Mouse (Mus musculus) embryonic facial prominence, embryonic 11.5 days (tissue): ENCODE data around the gene Pole4. TPM values are rescaled to one million over a fixed set of nuclear protein-coding genes. Genes with fewer than 3 reads are reported as not detected.

Experiments
- ATAC-seq: fragments of 200-750 bp; cut with Nextera tagmentation; replicated peaks from 2 replicates; pipeline ENCODE4 v1.8.0; 2017; ENCODE audit warnings: low read depth; ENCODE audit not compliant: insufficient number of reproducible peaks, low FRiP score, low TSS enrichment
- DNase-seq: peaks from one replicate; pipeline ENCODE4 v3.0.0-alpha.2; 2015; ENCODE audit warnings: low spot score
- H3K27ac ChIP-seq: fragments of 300-500 bp; sonication (generic); replicated peaks from 2 replicates; pipeline ENCODE4 v1.5.1; 2014; ENCODE audit warnings: mild to moderate bottlenecking, low read depth, low read length, control low read depth
- H3K27me3 ChIP-seq: fragments of 300-500 bp; sonication (generic); 2 replicates; pipeline ENCODE4 v1.6.1; 2014; ENCODE audit warnings: mild to moderate bottlenecking, low read length, moderate library complexity, mixed read lengths; ENCODE audit not compliant: control insufficient read depth, insufficient read depth
- H3K36me3 ChIP-seq: fragments of 300-500 bp; sonication (generic); replicated peaks from 2 replicates; pipeline ENCODE4 v1.6.1; 2014; ENCODE audit warnings: low read depth, mild to moderate bottlenecking, low read length, moderate library complexity, mixed read lengths; ENCODE audit not compliant: control insufficient read depth, insufficient read depth
- H3K4me1 ChIP-seq: fragments of 300-500 bp; sonication (generic); 2 replicates; pipeline ENCODE4 v1.6.1; 2014; ENCODE audit warnings: low read length, mixed read lengths; ENCODE audit not compliant: control insufficient read depth, insufficient read depth
- H3K4me2 ChIP-seq: fragments of 300-500 bp; sonication (generic); 2 replicates; pipeline ENCODE4 v1.6.1; 2014; ENCODE audit warnings: low read depth, mild to moderate bottlenecking, control low read depth, low read length, moderate library complexity
- H3K4me3 ChIP-seq: fragments of 300-500 bp; sonication (generic); 2 replicates; pipeline ENCODE4 v1.5.1; 2014; ENCODE audit warnings: low read depth, low read length, control low read depth
- H3K9ac ChIP-seq: fragments of 300-500 bp; sonication (generic); replicated peaks from 2 replicates; pipeline ENCODE4 v1.6.1; 2014; ENCODE audit warnings: mild to moderate bottlenecking, control low read depth, low read length
- H3K9me3 ChIP-seq: fragments of 300-500 bp; sonication (generic); replicated peaks from 2 replicates; pipeline ENCODE4 v1.6.1; 2016; ENCODE audit warnings: mild to moderate bottlenecking, low read length, inconsistent platforms, mixed read lengths; ENCODE audit not compliant: control insufficient read depth
- WGBS: fragments of 180-500 bp; shearing (Covaris S2); extraction: QIAGEN DNeasy Blood & Tissue Kit; methylation state at CpG from one replicate; pipeline ENCODE4 v1.1.7; 2014; 5-methylcytosine and 5-hydroxymethylcytosine counted together
- polyA plus RNA-seq: library from polyadenylated mRNA; unstranded; fragments of >200 nt; fragmentation: Nextera tagmentation; extraction: Ambion mirVana; gene quantifications from 2 replicates; pipeline ENCODE4 v1.2.1, GENCODE M21; 2014

The Pole4 gene
- polyA plus RNA-seq, 1 experiment from 2014 or later, result 116 TPM

DNA sequence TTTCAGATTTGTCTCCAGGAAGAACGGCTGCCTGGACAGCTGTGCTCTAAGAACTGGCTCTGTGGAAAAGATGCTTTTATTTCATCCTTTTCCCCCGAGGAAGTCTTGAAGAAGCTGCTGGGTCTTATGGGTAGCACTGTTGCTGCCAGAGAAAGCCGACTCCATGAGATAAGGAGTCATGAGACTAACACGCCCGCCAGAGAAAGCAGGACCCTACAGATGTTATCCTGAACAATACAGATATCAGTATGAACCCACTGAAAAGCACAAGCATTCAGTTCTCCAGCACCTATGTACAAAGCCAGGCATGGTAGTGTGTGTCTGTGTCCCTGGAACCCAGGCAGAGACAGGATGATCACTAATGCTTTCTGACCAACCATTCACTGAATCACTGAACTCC, 129.7 kb downstream of the Pole4 start:
- no peak overlapping the region for H3K27ac ChIP-seq
- no peaks in the 10 kb centered on the region for H3K9me3 ChIP-seq
- H3K4me3 ChIP-seq, result no peak overlapping the region
- WGBS, result 79% methylated on average over 5 of the region's 5 CpGs
- ATAC-seq, result no peak
- no peak for DNase-seq
- H3K36me3 ChIP-seq, result no peaks in the 10 kb centered on the region
- H3K4me1 ChIP-seq, result no peaks in the 10 kb centered on the region
- no peak overlapping the region for H3K4me2 ChIP-seq
- no peak overlapping the region for H3K9ac ChIP-seq
- H3K27me3 ChIP-seq, result no peaks in the 10 kb centered on the region

Other genes with a start within 250 kb of the Pole4 start
- gene Hk2, start 69.1 kb upstream of the Pole4 start, polyA plus RNA-seq, result 17.0 and 17.3 TPM in 2 replicates
- gene Sema4f, start 234.4 kb upstream of the Pole4 start, polyA plus RNA-seq, result 0.97 and 1.3 TPM in 2 replicates
- 0.21 and 0.50 TPM in 2 replicates for gene M1ap, start 241.5 kb upstream of the Pole4 start, polyA plus RNA-seq